Mouse (Mus musculus) cortical plate, adult 2 months (tissue): ENCODE results near the gene Styxl1. TPM values are rescaled to one million over a fixed set of nuclear protein-coding genes. Genes with fewer than 3 reads are reported as not detected.

Experiments used
- H3K27ac ChIP-seq: fragments of 200-500 bp; 2 replicates; pipeline ENCODE4 v1.5.1; 2012; ENCODE audit warnings: low read length, control low read depth, inconsistent platforms; ENCODE audit not compliant: insufficient read depth
- H3K4me1 ChIP-seq: fragments of 200-500 bp; 2 replicates; pipeline ENCODE4 v1.6.1; 2011; ENCODE audit warnings: low read length; ENCODE audit not compliant: control insufficient read depth, insufficient read depth
- H3K4me3 ChIP-seq: fragments of 200-500 bp; 2 replicates; pipeline ENCODE4 v1.5.1; 2011; ENCODE audit warnings: mild to moderate bottlenecking, low read length, control low read depth; ENCODE audit not compliant: insufficient read depth
- CTCF ChIP-seq: fragments of 200-500 bp; IDR thresholded peaks from 2 replicates; pipeline ENCODE4 v1.5.1; 2011; ENCODE audit warnings: mild to moderate bottlenecking, control low read depth, low read length; ENCODE audit not compliant: insufficient read depth; ENCODE audit errors: extremely low read depth
- POLR2A ChIP-seq: fragments of 200-500 bp; IDR thresholded peaks from 2 replicates; pipeline ENCODE4 v1.6.1; 2011; ENCODE audit warnings: mild to moderate bottlenecking, low read length, control low read depth; ENCODE audit not compliant: insufficient read depth; ENCODE audit errors: extremely low read depth
- polyA plus RNA-seq: library from polyadenylated mRNA; depleted of rRNA; stranded (reverse); fragments of >200 nt; gene quantifications from 2 replicates; pipeline ENCODE4 v1.2.3, GENCODE M21; 2012; rRNA removed

The Styxl1 gene
- polyA plus RNA-seq, 1 experiment: 0.13 TPM

DNA sequence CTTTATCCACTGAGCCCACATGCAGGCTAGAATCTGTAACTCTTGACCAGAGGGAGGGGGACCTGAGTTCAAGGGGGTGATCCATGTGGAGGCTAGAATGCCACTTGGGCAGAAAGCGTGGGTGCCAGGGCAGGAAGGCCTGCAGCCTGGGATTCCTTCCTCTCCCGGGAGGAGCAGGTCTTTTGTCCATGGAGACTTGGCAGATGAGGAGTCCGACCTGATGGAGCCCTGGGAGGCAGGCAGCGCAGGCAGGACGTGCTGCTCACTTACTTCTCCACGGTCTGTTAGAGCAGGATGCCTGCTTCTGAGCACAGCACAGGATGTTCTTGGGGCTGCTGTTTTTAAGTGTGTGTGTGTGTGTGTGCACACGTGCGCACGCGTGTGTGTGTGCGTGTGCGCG lies 71.1 kb downstream of the Styxl1 start:
- Histone ChIP-seq H3K4me3 (no peak overlapping the region), H3K27ac (no peak overlapping the region), H3K4me1 (peaks cover 10% of the 10 kb centered on the region)
- no peak for TF ChIP-seq CTCF
- TF ChIP-seq POLR2A: no peak

DNA sequence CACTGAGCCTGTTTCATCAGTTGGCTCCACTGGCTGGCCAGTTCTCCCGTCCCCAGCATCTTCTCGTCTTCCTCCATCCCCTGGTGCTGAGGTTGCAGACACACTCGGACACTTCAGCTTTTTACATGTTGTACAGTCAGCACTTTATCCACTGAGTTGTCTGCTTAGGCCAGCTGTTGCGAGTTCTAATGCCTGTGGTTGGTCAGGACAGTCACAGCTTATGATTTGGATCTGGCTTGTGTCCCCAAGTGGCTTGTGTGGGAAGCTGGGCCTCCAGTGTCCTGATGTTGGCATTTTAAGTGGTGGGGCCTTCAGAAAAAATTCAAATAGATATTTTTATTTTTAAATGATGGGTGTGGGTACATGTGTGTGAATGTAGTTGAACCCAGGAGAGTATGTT lies 72.8 kb downstream of the Styxl1 start:
- Histone ChIP-seq H3K27ac (no peak overlapping the region), H3K4me3 (no peak overlapping the region), H3K4me1 (peaks cover 5% of the 10 kb centered on the region)
- no peak for TF ChIP-seq CTCF
- TF ChIP-seq POLR2A: no peak

DNA sequence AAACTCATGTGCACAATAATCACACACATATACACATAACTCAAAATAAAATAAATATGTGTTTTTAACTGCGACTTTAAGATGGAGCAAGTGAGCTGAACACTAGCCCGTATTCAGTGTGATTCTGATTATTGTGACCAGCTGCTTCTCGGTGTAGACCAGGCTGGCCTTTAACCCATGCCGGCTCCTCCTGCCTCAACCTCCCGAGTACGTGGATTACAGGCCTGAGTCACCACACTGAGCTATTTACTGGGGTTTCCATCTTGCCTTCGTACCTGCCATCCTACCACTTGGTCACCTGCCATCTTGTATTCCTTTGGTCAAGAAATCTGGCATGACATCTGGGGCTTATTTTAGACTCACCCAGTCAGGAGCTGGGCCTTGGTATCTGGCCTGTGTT lies 74.8 kb downstream of the Styxl1 start:
- Histone ChIP-seq H3K4me3 (no peak overlapping the region), H3K4me1 (peaks cover 5% of the 10 kb centered on the region), H3K27ac (no peak overlapping the region)
- TF ChIP-seq CTCF (no peak), POLR2A (no peak)

DNA sequence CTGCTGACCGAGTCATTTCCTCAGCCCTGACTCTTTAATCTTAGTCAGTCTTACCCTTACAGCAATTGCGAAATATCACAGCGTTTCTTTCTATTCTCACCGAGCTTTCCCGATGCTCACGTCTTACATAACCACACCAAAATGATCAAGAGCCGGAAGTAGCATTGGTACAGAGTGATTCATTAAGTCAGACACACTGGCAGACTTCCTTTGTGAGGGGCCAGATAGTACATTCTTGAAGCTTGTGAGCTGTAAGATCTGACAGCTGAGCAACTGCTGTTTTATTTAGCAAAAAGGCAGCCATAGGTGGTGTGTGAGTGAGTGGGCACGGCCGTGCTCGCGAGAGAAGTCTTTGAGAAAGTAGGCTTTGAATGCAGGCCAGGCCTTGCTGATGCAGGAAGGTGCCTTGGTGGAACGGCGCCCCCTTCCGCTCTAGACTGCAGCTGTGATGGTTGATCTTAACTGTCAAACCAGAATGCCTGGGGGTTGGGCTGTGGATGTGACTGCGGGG lies 75.4 kb downstream of the Styxl1 start:
- Histone ChIP-seq H3K4me1 (peaks cover 5% of the 10 kb centered on the region), H3K27ac (peak overlapping the region; percentile 66), H3K4me3 (no peak overlapping the region)
- peak; percentile 46 for TF ChIP-seq CTCF
- no peak for TF ChIP-seq POLR2A

DNA sequence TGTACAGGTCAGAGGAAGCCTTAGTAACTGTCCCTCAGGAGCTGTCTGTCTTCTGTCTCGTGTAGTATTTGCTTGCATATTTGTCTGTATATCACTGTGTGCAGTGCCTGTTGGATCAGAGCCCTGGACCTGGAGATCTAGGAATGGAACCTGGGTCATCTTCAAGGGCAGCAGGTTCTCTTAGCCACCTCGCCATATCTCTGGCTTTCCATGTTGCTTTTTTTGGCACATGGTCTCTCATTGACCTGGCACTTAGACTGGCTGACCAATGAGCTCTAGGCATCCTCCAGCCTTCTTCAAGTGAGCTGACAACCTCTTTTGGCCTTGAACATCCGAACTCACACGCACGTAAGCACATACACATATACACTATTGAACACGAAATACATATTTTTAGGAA lies 76.0 kb downstream of the Styxl1 start:
- no peak for TF ChIP-seq POLR2A
- no peak for TF ChIP-seq CTCF
- Histone ChIP-seq H3K4me3 (no peak overlapping the region), H3K27ac (peak overlapping the region; percentile 66), H3K4me1 (peaks cover 5% of the 10 kb centered on the region)

DNA sequence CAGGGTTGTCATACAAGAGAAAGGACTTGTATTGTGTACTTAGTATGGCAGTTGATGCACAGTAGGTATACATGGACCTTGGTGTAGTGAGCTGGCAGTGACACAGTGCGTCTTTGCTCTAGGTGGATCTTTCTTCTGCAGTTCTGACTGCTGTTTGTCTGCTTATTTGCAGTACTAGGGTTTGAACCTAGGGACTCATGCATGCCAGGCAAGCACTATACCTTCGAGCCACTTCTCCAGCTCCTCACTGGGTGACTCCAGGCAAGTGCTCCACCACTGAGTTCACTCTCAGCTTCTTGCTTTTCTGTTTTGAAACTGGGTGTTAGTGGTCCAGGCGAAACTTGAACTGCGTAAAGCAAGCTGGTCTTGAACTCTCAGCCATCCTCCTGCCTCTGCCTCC lies 76.6 kb downstream of the Styxl1 start:
- Histone ChIP-seq H3K4me3 (no peak overlapping the region), H3K4me1 (peaks cover 5% of the 10 kb centered on the region), H3K27ac (no peak overlapping the region)
- TF ChIP-seq CTCF (no peak), POLR2A (no peak)

DNA sequence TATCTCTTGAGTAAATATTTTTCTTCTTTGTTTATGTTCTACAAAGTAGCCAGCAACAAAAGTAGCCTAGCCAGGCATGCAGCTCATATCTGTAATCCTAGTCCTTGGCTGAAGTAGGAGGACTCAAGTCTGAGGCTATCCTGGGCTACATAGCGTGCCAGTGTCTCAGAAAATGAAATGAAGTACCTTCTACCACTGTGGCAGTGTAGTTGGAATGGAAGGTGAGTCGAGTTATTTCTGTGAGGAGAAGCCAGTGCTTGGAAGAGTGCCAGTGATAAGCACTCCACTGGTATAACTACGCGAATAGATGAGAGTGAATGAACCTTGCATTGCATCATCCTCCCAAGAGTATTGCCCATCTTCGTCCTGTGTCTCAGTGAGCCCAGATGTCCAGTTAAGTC lies 80.5 kb downstream of the Styxl1 start:
- no peak for TF ChIP-seq CTCF
- TF ChIP-seq POLR2A: no peak
- H3K27ac ChIP-seq: no peak overlapping the region
- no peak overlapping the region for H3K4me3 ChIP-seq
- peaks cover 7% of the 10 kb centered on the region for H3K4me1 ChIP-seq

Other genes with a start within 250 kb of the Styxl1 start
- 29.1 and 30.0 TPM in 2 replicates for gene Hip1, start 233.3 kb downstream of the Styxl1 start, polyA plus RNA-seq
- gene Ccl26, start 214.8 kb downstream of the Styxl1 start, polyA plus RNA-seq: not detected in 2 replicates
- gene Ccl24, start 205.3 kb downstream of the Styxl1 start, polyA plus RNA-seq: 0.54 and 1.1 TPM in 2 replicates
- gene Rhbdd2, start 145.8 kb downstream of the Styxl1 start, polyA plus RNA-seq: 83.9 and 84.9 TPM in 2 replicates
- gene Por, start 108.4 kb downstream of the Styxl1 start, polyA plus RNA-seq: 92.8 and 98.0 TPM in 2 replicates
- 14.4 and 15.4 TPM in 2 replicates for gene Tmem120a, start 33.9 kb downstream of the Styxl1 start, polyA plus RNA-seq
- gene Mdh2, start 95 bp upstream of the Styxl1 start, polyA plus RNA-seq: 486 and 499 TPM in 2 replicates
- gene Srrm3, start 28.5 kb upstream of the Styxl1 start, polyA plus RNA-seq: 80.9 and 84.8 TPM in 2 replicates
- 27.6 and 27.8 TPM in 2 replicates for gene Hspb1, start 109.5 kb upstream of the Styxl1 start, polyA plus RNA-seq
- 516 and 534 TPM in 2 replicates for gene Ywhag, start 156.2 kb upstream of the Styxl1 start, polyA plus RNA-seq
- 2.7 and 3.7 TPM in 2 replicates for gene Ssc4d, start 196.1 kb upstream of the Styxl1 start, polyA plus RNA-seq
- 0.08 TPM in 1 of 2 replicates, not detected in the other for gene Zp3, start 201.7 kb upstream of the Styxl1 start, polyA plus RNA-seq
- gene Dtx2, start 216.4 kb upstream of the Styxl1 start, polyA plus RNA-seq: 8.9 and 9.6 TPM in 2 replicates